Mouse (Mus musculus) E14TG2a.4 (cell line): Measurements from ENCODE around the gene Cnmd.

Source experiments
- CTCF ChIP-seq: conservative IDR thresholded peaks from 2 replicates; pipeline ENCODE4 v1.5.1; 2014; ENCODE audit warnings: low read length
- POU5F1 ChIP-seq: IDR thresholded peaks from 2 replicates; pipeline ENCODE4 v1.6.1; 2014; ENCODE audit warnings: low read length, borderline replicate concordance

DNA sequence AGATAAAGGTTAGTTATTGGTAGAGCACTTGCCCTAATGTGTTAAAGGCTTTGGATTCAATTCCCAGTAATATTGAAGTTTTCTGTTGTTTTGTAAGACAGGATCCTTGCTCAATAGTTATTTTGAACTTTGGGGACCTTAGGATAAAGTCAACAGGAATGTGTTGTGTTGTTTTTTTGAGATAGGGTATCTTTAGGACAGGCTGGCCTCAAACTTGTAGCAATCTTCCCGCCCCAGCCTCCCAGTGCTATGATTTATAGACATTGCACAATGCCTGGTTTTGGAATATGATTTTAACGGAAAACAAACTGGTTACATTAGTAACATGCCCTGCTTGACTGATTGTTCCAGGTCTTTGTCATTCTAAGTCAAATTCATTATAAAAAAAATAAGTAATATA, 28.8 kb downstream of the Cnmd start:
- TF ChIP-seq CTCF: no peak
- TF ChIP-seq POU5F1: no peak
